Mouse (Mus musculus): Measurements from ENCODE around the gene Tet3. TPM values are rescaled to one million over a fixed set of nuclear protein-coding genes. Genes with fewer than 3 reads are reported as not detected.

Tet3 gene
- polyA plus RNA-seq (2015; fragmentation: Nextera tagmentation; extraction: Ambion mirVana), result 68.1 and 72.4 TPM in 2 replicates

- Histone ChIP-seq H3K4me3 (replicated peaks) (no peak within 1 kb of the TSS), H3K27ac (no peak within 1 kb of the TSS), H3K9ac (replicated peaks) (no peak within 1 kb of the TSS), H3K36me3 (no peaks in the 10 kb centered on the region), H3K27me3 (0 out of 2 replicates have a peak, but pooled peaks cover 3% of the 10 kb centered on the region), H3K9me3 (no peaks in the 10 kb centered on the region), H3K4me2 (replicated peaks) (no peak within 1 kb of the TSS), H3K4me1 (replicated peaks) (peaks cover 21% of the 10 kb centered on the region)
- ATAC-seq, result no peak
- WGBS, result 86% methylated on average over 4 of the region's 4 CpGs
These were observed at the start of gene Tet3 for GRCm38 (mm10) chr6:83459034-83459644. Tet3 (minus strand) TSS chr6:83459084.

- Histone ChIP-seq H3K27ac (peak overlapping the region; percentile 69), H3K9me3 (no peaks in the 10 kb centered on the region), H3K27me3 (no peaks in the 10 kb centered on the region), H3K36me3 (peaks cover 5% of the 10 kb centered on the region; the same call in 1 of the 2 replicates), H3K4me1 (replicated peaks) (peaks cover 20% of the 10 kb centered on the region), H3K9ac (replicated peaks) (peak overlapping the region; percentile 51; the same call in 1 of the 2 replicates), H3K4me3 (replicated peaks) (peak overlapping the region; percentile 77), H3K4me2 (replicated peaks) (peak overlapping the region; percentile 81)
- WGBS, result 35% methylated on average over 6 of the region's 6 CpGs
- ATAC-seq, result peak; percentile 63; the same call in 1 of the 2 replicates
These were observed 48.3 kb upstream of the Tet3 start for GRCm38 (mm10) chr6:83507168-83507546.

- Histone ChIP-seq H3K9me3 (no peaks in the 10 kb centered on the region), H3K4me2 (replicated peaks) (peak within 1 kb of the TSS; percentile 81), H3K36me3 (peaks cover 5% of the 10 kb centered on the region; the same call in 1 of the 2 replicates), H3K27me3 (no peaks in the 10 kb centered on the region), H3K9ac (replicated peaks) (peak within 1 kb of the TSS; percentile 86), H3K4me3 (replicated peaks) (peak within 1 kb of the TSS; percentile 77), H3K27ac (peak within 1 kb of the TSS; percentile 92), H3K4me1 (replicated peaks) (peaks cover 20% of the 10 kb centered on the region)
- WGBS, result under 1% methylated on average over 54 of the region's 54 CpGs
- ATAC-seq, result peak; percentile 100
These were observed 47.6 kb upstream of the Tet3 start, which contains the start of gene Dguok for GRCm38 (mm10) chr6:83506258-83507167. Dguok (minus strand) TSS chr6:83506969.

- 94% methylated on average over 4 of the region's 4 CpGs for WGBS
- H3K4me2 ChIP-seq (replicated peaks), result peak overlapping the region; percentile 81
- peak overlapping the region; percentile 86 for H3K9ac ChIP-seq (replicated peaks)
- peaks cover 20% of the 10 kb centered on the region for H3K4me1 ChIP-seq (replicated peaks)
- ATAC-seq, result no peak
- H3K27me3 ChIP-seq, result no peaks in the 10 kb centered on the region
- H3K36me3 ChIP-seq, result peaks cover 6% of the 10 kb centered on the region; the same call in 1 of the 2 replicates
- H3K9me3 ChIP-seq, result no peaks in the 10 kb centered on the region
- no peak overlapping the region for H3K27ac ChIP-seq
- H3K4me3 ChIP-seq (replicated peaks), result peak overlapping the region; percentile 77
These were observed 46.7 kb upstream of the Tet3 start for GRCm38 (mm10) chr6:83505554-83505953.

GRCm38 (mm10) chr6:83503361-83503760 lies 44.5 kb upstream of the Tet3 start:
- H3K27ac ChIP-seq, result no peak overlapping the region
- H3K36me3 ChIP-seq, result peaks cover 20% of the 10 kb centered on the region
- no peak overlapping the region for H3K4me2 ChIP-seq (replicated peaks)
- peaks cover 20% of the 10 kb centered on the region for H3K4me1 ChIP-seq (replicated peaks)
- no peak for ATAC-seq
- no peak overlapping the region for H3K4me3 ChIP-seq (replicated peaks)
- 87% methylated on average over 3 of the region's 3 CpGs for WGBS
- no peaks in the 10 kb centered on the region for H3K27me3 ChIP-seq
- H3K9ac ChIP-seq (replicated peaks), result no peak overlapping the region
- no peaks in the 10 kb centered on the region for H3K9me3 ChIP-seq

GRCm38 (mm10) chr6:83502656-83503055 lies 43.8 kb upstream of the Tet3 start:
- Histone ChIP-seq H3K9me3 (no peaks in the 10 kb centered on the region), H3K4me3 (replicated peaks) (no peak overlapping the region), H3K27me3 (no peaks in the 10 kb centered on the region), H3K4me2 (replicated peaks) (no peak overlapping the region), H3K27ac (no peak overlapping the region), H3K36me3 (peaks cover 26% of the 10 kb centered on the region), H3K4me1 (replicated peaks) (peaks cover 19% of the 10 kb centered on the region), H3K9ac (replicated peaks) (no peak overlapping the region)
- no peak for ATAC-seq
- WGBS, result 84% methylated on average over 3 of the region's 3 CpGs

- no peak overlapping the region for H3K27ac ChIP-seq
- H3K36me3 ChIP-seq, result peaks cover 30% of the 10 kb centered on the region
- no peaks in the 10 kb centered on the region for H3K27me3 ChIP-seq
- no peak overlapping the region for H3K4me3 ChIP-seq (replicated peaks)
- H3K9me3 ChIP-seq, result no peaks in the 10 kb centered on the region
- H3K9ac ChIP-seq (replicated peaks), result no peak overlapping the region
- no peak for ATAC-seq
- 68% methylated on average over 9 of the region's 9 CpGs for whole genome bisulfite sequencing
- no peak overlapping the region for H3K4me2 ChIP-seq (replicated peaks)
- peaks cover 14% of the 10 kb centered on the region for H3K4me1 ChIP-seq (replicated peaks)
These were observed 42.8 kb upstream of the Tet3 start for GRCm38 (mm10) chr6:83501524-83502310.

- Histone ChIP-seq H3K27me3 (no peaks in the 10 kb centered on the region), H3K4me3 (replicated peaks) (no peak overlapping the region), H3K36me3 (peaks cover 39% of the 10 kb centered on the region), H3K4me1 (replicated peaks) (peaks cover 7% of the 10 kb centered on the region), H3K4me2 (replicated peaks) (no peak overlapping the region), H3K9me3 (no peaks in the 10 kb centered on the region), H3K27ac (no peak overlapping the region), H3K9ac (replicated peaks) (no peak overlapping the region)
- ATAC-seq, result no peak
- 62% methylated on average over 3 of the region's 3 CpGs for WGBS
These were observed 41.6 kb upstream of the Tet3 start for GRCm38 (mm10) chr6:83500462-83500861.

- no peak for ATAC-seq
- Histone ChIP-seq H3K9ac (replicated peaks) (no peak overlapping the region), H3K4me3 (replicated peaks) (no peak overlapping the region), H3K36me3 (peaks cover 42% of the 10 kb centered on the region), H3K9me3 (no peaks in the 10 kb centered on the region), H3K27me3 (no peaks in the 10 kb centered on the region), H3K4me2 (replicated peaks) (no peak overlapping the region), H3K27ac (no peak overlapping the region), H3K4me1 (replicated peaks) (no peaks in the 10 kb centered on the region)
- 94% methylated on average over 10 of the region's 10 CpGs for WGBS
These were observed 40.2 kb upstream of the Tet3 start for GRCm38 (mm10) chr6:83499078-83499477.

GRCm38 (mm10) chr6:83496753-83497710 lies 38.1 kb upstream of the Tet3 start:
- Histone ChIP-seq H3K27me3 (no peaks in the 10 kb centered on the region), H3K9me3 (no peaks in the 10 kb centered on the region), H3K4me2 (replicated peaks) (no peak overlapping the region), H3K4me1 (replicated peaks) (no peaks in the 10 kb centered on the region), H3K4me3 (replicated peaks) (no peak overlapping the region), H3K9ac (replicated peaks) (no peak overlapping the region), H3K36me3 (peaks cover 48% of the 10 kb centered on the region), H3K27ac (no peak overlapping the region)
- 87% methylated on average over 22 of the region's 22 CpGs for WGBS
- no peak for ATAC-seq

All from midbrain, embryonic 13.5 days (tissue).